Mouse (Mus musculus): ENCODE data around the gene Acss1.

Acss1 gene

DNA sequence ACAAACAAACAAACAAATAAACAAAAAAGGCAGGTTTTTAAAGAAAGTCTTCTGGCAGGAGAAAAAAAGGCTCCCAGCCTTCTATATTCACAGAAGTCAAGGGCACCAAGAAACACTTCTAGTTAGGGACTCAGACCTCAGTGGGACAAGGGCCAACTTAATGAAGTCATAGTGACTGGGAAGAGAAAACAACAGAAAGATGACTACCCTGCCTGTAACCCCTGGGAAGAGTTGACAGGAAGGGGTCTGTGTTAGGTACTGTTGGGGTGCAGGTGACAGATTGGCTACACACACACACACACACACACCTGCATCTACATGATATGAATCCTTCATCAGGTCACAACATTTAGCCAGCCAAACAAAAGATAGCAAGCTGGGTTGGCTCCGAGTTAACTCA, 25.1 kb downstream of the Acss1 start:
- in situ Hi-C loops (cut with MboI) = no loop called here

DNA sequence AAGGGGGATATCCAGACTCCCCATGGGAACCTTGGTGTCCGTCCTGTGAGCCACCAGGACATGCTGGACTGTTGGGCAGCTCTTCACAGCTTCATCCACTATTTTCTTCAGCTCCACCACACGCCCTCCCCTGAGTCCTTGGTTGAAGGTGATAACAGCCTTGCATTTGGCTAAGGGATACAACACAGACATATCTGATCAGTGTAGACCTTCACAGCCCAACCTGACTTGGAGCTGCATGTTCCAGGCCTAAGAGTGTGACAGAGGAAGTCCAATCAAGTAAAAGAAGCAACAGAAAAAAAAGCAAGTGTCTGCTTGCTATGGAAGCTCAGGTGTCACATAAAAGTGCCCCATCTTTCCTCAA, 29.9 kb downstream of the Acss1 start:
- in situ Hi-C loops (cut with MboI) = no loop called here

DNA sequence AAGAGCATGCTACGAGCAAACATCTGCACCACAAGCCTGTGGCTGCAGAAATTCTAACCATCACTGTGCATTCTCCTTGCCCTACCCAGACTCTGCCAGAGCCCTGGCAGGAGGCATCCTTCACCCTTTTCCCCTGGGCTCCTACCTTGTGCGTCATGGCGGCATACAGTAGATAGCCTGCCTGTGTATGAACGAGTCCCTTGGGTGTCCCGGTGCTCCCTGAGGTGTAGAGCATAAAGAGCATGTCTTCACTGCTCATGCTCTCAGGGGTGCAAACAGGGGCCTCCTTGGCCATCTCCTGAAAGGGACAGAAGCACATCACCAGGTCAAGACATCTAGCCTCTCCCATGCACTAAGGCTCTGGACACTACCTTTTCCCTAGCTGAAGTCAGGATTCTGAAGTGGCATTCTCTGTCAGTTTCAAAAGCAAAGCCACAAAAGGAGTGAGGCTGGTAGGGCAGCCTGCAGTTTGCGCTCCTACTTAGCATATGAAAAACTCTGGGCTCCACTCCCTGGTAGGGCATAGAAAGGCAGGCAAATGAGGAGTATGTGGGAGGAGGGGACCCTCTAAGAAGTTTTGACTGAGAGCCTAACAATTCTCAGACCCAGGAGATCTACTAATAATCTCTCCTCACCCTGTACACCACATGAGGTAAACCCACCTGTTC, 30.5 kb downstream of the Acss1 start:
- in situ Hi-C loops (cut with MboI) = no loop called here

DNA sequence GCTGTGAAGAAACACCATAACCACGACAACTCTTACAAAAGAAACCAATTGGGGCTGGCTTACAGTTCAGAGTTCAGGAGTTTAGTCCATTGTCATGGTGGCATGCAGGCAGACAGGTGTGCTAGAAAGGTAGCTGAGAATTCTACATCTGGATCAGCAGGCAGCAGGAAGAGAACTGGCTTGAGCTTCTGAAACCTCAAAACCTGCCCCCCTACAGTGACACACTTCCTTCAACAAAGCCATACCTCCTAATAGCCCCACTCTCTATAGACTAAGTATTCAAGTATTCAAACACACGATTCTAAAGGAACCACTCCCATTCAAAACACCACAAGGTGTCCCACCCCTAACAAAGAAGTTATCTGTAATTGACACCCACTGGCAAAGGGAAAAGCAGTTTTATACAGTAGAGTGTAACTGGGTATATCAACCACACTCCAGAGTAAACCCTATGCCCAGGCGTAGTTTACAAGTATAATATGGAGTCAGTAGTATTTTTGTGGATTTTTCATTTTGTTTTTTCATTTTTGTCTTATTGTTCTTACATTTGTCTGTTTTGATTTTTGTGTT, 32.3 kb downstream of the Acss1 start:
- in situ Hi-C loops (cut with MboI) = no loop called here

DNA sequence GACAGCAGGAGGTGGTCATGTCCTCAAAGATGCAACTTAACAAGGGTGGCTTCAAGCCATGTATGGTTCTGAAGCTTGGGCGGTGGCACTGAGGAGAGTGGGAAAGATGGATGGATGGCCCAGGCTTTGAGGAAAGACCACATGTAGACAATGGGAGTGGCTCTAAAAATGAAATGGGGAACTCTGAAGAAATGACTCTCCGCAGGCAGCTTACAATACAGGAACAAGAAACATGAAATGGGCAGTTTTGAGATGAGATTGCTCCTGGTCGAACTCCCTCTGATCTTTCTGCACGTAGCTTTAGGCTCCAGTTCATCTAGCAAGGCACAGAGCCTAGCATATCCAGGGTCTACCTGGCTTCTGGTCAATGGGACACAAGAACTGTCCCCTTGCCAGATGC, 39.0 kb downstream of the Acss1 start:
- in situ Hi-C loops (cut with MboI) = no loop called here

DNA sequence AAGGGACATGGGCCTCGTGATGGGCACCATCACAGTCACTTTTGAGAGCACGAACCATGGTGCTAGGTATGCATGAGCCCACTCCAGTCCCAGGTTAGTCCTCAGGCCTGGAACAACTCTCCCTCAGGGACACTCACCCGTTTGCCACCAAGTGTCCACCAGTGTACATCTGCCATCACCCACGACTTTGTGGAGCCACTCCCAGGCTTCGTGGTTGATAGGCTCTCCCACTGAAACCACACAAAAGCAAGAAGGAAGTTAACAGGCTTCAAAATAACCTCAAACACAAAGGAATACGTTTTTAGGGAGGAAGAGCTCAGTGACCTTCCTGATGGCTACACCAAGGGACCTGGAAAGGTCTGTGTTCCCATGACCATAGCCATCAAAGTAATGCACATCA, 41.2 kb downstream of the Acss1 start:
- in situ Hi-C loops (cut with MboI) = no loop called here

DNA sequence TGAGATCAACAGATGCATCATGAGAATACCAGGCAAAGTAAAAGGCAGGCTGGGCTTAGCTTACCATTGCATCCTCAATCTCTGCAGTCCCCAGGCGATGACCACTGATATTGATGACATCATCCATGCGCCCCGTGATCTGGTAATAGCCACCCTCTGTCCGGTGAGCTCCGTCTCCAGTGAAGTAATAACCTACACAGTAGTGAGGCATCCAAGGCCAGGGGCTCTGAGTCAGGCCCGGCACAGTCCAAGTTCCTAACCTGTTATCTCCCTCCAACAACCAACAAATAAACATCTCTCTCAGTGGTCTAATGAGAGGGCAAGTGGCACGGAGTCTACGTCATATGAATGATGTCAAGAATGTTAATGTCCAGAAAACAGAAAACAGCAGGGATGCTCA, 43.4 kb downstream of the Acss1 start:
- in situ Hi-C loops (cut with MboI) = no loop called here

DNA sequence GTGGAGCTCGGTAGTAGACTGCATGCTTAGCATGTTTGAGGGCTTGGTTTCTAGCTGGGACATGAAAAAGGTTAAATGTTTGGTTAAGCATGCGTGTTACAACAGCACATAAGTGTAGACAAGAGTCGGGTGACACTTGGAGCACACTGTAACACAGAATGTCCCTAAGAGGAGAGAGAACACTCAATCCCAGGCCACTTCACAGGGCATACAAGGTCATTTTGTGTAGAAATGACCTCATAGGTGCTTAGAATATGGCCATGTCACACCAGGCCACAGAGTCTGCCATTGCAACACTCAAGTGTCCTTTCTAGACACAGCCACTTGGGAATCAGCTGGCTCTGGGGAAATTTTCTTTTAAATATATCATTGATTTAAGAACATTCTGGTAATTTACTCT, 44.3 kb downstream of the Acss1 start:
- in situ Hi-C loops (cut with MboI) = no loop called here

DNA sequence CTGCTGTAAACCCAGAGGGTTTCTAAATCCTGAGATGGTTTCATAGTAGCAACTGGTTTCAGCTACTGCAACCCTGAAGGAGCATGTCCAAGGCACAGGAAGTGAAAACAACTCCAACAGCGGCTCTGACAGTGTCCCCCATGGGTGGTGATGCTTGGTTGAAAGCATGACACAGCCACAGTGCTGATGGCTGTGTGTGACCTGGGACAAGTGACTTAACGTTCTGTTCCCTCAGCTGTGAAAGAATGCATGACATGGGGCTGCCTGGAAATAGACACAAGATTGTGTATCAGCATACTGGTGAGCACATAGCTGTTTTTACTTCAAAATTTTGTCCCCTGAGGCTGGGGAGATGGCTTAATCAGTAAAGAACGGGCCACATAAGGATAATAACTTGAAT, 46.6 kb downstream of the Acss1 start:
- in situ Hi-C loops (cut with MboI) = no loop called here

DNA sequence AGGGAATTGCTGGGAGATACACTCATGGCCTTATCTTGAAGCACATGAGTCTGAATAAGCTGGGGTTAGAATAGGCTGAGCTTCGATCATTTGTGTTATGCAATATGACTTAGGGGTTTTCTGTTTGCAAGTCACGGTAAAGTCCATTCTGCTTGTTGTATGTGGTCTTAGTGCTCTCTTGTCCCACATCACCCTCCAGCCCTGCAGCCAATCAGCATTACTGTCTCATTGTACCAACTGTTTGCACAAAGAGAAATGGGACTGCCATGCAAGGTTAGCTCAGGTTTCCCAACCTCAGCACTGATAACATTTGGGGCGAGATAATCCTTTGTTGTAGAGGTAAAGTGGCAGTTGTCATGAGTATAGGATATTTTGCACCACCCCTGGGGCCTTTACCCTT, 58.2 kb downstream of the Acss1 start:
- in situ Hi-C loops (cut with MboI) = loop anchor here (5.0 kb wide), 1 partner anchor 62 kb away; no protein-coding TSS in a partner anchor

DNA sequence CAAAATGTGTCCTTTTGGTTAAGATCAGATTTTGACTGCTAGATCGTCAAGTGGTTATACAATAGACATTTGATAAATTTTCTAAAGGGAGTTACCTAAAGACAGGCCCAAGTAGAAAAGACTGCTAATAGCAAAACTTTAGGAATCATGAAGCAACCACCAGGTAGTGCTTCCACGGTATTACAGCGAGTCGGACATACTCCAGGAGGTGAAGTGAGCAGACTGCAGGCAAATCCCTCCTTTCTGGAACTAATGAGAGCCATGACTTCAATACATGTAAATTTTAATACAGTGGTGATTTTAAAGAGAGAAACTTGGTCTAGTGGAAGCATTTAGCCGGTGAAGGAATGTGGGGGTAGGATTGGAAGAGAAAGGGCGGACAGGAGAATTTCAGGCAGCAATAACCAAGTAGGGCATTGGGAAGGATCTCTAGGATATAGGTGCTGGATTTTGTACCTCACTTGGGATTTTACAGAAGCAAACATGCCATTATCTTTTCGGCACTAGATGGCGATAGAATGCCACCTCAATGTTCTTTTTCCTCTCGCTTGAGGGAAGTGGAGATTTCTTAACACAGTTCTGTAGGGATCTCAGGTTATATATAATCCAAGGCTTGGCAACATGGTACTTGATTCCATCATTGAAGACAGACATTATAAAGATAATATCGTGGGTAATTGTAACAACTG, 59.3 kb downstream of the Acss1 start:
- in situ Hi-C loops (cut with MboI) = loop anchor here (5.0 kb wide), 1 partner anchor 138 kb away; the partner anchor contains the start of gene Entpd6

DNA sequence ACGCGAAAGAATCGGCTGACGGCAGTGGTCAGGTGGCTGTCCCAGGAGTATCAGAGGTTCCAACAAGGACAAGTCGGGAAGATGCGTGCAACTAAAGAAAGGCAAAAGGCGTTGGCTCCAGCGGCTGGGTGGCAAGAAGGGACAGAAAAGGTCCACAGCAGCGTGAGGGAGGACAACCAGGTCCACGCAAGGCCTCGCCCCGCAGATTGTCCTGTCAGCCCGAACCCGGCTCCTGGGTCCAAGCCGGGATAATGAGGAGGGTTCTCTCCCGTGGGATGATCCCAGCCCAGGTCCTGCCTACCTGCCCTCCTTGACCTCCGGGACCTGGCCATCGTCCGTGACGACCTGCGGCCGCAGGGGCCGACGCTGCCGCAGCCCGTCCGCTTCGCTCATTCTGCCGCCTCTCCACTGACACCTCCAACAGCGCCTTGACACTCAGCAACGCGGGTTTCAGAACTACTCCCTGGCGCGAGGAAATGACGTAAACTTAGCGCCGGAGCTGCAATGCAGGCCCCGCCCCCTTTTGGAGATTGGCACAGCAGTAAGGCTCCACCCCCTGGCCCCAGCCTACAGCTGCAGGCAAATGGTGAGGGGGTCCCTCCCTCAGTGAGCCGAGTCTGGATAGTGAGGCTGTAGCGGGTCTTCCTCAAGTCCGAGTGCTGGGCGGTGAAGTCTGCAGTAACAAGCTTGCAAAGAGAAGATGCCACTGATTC, 60.1 kb downstream of the Acss1 start, which contains the start of gene Apmap:
Gene Apmap (minus strand): TSS at position 481 of the 713 bp plus-strand sequence.
- in situ Hi-C loops (cut with MboI) = loop anchor here (5.0 kb wide), 1 partner anchor 139 kb away; the partner anchor contains the start of gene Entpd6

DNA sequence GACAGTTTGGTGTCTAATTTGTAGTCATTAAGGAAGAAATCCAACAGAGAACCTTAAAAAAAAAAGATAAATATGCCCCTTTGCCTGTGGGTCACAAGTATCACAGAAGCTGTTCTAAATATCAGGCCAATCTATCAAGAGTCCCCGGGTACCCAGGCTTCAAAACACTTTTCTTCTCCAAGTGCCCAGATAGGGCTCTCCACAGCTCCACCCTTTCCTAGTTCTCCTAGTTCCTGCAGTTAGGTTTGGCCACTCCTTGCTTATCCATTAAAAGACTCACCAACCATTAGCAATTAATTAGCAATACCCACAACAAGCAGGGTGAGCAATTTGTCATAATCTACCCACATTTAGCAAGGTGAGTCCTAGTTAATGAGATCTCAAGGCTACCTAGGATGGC, 61.2 kb downstream of the Acss1 start:
- in situ Hi-C loops (cut with MboI) = loop anchor here (5.0 kb wide), 1 partner anchor 140 kb away; the partner anchor contains the start of gene Entpd6

DNA sequence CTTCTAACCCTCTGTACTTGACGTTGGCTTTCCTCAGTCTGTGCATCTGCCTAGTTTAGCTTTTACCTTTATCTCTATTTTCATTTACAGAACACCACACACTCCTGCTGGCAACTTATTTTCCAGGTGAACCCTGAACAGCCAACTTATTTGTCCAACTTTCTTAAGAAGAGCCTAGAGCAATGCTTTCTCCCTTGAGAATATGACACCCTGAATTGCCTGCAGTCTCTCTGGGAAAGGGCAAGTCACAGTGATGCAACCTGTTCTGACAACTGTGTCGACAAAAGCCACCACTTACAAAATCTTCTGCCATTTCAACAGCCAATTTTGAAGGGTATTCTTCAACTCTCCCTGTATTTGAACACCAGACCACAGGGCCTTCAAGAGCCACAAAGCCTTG, 63.5 kb downstream of the Acss1 start:
- in situ Hi-C loops (cut with MboI) = loop anchor here (5.0 kb wide), 1 partner anchor 142 kb away; the partner anchor contains the start of gene Entpd6

DNA sequence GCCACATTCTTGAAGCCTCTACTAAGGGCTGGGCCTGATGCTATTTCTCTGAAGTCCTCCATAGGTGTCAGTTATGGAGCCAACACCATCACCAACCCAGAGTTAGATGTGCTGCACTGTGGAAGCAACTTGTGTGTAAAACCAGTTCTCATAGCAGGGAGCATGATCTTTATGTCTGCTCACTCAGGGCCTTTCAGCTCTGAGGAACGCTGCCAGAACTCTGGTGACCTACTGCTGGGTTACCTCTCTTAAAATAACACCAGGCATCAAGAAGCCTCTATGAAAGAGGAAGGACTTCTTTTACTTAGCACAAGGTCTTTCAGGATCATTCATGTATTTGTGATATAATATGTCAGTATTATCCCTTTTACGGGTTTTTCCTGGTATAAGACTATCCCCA, 66.1 kb downstream of the Acss1 start:
- in situ Hi-C loops (cut with MboI) = no loop called here

DNA sequence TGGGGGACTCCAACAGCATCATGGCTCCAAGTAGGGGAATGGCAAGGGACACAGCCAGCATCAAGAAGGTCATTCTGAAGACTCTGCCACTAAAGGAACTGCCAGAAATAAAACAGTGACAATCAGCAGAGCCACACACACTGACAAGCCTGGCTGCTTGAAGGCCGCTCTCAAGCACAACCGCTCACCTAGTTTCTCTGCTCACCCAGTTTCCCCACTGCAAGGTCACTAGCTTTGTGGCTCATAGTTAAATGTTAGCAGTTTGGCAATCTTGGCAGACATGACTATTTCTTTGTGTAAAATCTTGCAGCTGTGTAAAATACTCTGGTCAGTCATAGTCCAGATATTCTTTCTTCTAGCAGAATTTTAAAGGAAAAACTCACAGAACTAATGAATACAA, 68.0 kb downstream of the Acss1 start:
- in situ Hi-C loops (cut with MboI) = no loop called here

DNA sequence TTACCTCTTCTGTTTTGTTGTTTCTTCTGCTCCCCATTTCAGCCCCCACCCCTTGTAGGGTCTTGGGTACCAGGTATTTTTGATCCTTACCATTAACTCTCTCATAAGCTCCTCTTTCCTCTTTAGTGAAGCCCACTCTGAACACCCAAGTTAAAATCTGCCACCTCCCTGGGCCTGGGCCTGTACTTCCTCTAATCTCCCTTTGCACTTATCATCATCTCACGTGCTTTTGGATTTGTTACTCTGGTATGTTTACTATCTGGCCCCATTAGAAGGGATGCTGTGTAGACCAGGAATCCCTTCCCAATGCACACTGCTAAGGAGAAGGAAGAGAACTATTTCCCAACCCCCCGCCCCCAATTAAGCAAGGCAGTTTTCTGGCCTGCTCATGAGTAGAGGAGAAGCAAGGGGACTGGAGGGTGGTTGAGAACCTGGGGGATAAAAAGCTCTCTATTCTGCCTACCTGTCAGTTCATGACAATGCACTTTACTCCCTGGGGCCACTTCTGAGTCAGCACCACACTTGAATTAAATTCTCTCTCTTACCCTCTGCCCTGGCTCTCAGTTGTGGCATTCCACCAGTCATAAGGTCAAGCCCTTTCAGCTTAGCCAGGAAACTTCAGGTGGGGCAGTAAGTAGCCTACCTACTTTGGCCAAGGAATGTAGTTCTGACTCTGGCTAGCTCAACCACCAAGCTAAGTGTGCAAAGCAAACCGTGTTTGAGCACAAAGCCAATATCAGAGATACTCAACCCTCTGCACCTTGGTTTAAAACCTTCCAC, 72.7 kb downstream of the Acss1 start:
- in situ Hi-C loops (cut with MboI) = no loop called here

DNA sequence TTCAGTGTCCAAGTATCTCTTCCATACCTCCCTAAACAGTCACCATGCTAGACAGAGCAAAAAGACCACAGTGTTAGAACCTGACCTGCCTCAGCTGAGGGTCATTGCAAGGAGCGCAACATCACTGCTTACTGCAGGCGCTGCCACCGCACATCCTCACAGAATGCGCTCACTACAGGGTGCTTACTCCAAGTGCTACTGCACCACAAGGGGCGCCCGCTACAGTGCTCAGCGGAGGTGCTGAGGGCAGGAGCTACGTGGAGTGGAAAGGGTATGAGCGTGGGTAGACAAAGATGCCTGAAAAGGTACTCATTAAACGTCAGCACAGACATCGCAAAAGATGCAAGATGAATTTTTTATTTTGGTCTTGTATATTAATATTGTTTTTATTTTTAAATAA, 79.2 kb downstream of the Acss1 start:
- in situ Hi-C loops (cut with MboI) = no loop called here

DNA sequence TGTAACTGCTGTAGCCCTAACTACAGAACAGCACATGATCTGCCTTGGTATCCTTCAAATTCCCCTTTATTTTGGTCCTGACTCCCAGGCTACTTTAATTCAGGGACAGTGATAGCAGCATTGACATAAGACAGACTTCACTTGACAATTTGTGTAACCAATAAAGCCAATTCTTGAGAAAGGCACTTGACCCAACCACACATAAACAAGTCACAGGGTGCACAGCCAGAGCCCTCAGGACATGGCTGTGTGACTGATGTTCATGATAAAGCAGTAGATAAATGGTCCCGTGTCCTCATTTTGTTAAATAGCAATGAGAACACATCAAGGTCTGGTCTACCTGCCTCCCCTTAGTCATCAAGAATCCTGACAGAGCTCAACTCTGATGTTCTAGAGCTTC, 88.7 kb downstream of the Acss1 start:
- in situ Hi-C loops (cut with MboI) = no loop called here

DNA sequence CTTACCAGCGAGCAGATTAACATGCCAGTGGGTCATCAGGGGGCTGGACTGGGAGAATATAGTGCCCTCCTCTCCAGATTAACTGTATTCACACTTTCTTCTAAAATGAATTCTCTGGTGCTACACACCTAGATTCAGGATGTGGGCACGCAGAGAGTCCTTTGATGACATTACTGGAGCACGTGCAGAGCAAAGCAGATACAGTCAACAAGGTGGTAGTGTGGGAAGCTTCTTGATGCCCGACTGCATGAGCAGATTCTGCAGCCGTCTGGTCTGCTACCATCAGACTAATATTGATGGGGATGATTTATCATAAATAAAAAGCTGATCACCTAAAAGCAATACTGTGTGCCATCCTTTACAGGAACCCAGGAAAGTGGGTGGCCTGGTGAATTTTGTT, 89.7 kb downstream of the Acss1 start:
- in situ Hi-C loops (cut with MboI) = no loop called here

DNA sequence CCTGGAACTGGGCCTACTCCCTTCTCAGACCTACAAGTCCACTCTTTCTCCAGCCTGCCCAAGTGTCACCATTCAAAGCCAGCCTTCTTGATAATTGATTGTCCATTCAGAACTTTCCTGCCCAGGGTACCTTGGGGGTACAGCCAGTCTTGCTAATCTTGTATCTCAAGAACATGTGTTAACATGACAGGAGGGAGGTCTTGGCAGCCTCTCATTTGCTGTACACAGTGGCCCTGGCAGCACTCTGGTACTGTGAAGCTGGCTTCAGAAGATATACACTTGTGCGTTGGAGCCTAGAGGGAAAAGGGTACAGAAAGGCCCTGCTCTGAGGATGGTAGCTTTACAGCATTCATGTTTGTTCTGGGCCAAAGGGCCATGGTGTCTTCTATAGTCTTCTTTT, 92.0 kb downstream of the Acss1 start:
- in situ Hi-C loops (cut with MboI) = no loop called here

DNA sequence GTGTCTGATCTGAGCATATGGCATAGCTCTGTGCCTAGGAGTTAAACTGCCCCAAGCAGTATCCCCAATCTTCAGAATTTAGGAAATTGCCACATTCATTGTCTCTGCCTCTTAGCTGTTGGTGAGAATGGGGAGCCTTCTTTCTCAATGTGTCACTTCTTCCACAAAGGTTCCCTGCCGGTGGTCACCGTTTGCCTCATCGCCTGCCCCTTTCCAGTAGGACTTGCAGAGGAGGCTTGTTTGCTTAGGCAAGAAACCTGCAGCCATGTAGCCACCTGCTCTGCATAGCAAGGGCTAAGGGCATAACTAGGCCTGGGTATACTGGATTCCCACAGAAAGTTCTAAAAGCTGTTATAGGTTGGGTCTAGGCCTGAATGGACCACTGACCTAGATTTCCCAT, 95.8 kb downstream of the Acss1 start:
- in situ Hi-C loops (cut with MboI) = no loop called here

All from mature B cell (primary cell).